In genomic region chr13:111805738-111806722, GRCm38 (mm10) we compare ENCODE assay signal across 9 mouse cellular contexts. TPM values are rescaled to one million over a fixed set of nuclear protein-coding genes. Genes with fewer than 3 reads are reported as not detected.
DNase-seq lines count a peak whose midpoint lies in the region; ATAC-seq and TF ChIP-seq lines count a peak whose summit lies in the region.
"Had no signal": no experiment of that assay in that cellular context is flagged by ENCODE, and none has a peak within 500 bp of the region (broad histone marks: within the 10 kb centered on the region; RNA-seq: fewer than 3 reads in every experiment).

No protein-coding gene starts in this region.

- whole genome bisulfite sequencing in embryonic facial prominence, embryonic 11.5 days, result 59% methylated on average over 15 of the region's 15 CpGs
- WGBS in embryonic facial prominence, embryonic 10.5 days, result 63% methylated on average over 15 of the region's 15 CpGs
- WGBS in lung, postnatal 0 days, result 17% methylated on average over 15 of the region's 15 CpGs
- 13% methylated on average over 15 of the region's 15 CpGs for WGBS in lung, adult 2 months
- 44% methylated on average over 15 of the region's 15 CpGs for WGBS in limb, embryonic 15.5 days
- WGBS in small intestine, adult 2 months, result 17% methylated on average over 15 of the region's 15 CpGs

- H3K4me3 ChIP-seq in embryonic facial prominence, embryonic 11.5 days (ENCODE audit: low read depth, low read length), result no peak overlapping the region
- no peak overlapping the region for H3K4me3 ChIP-seq in embryonic facial prominence, embryonic 10.5 days
- 0 out of 2 replicates have a peak overlapping the region, but pooled peaks have one; percentile 97 for H3K4me3 ChIP-seq in lung, postnatal 0 days (ENCODE audit: low read depth, low read length)
- no peak overlapping the region for H3K4me3 ChIP-seq in lung, adult 2 months (replicated peaks; ENCODE audit: extremely low read depth, low read depth, low read length)
- H3K4me3 ChIP-seq in limb, embryonic 15.5 days, result no peak overlapping the region
- no peak overlapping the region for H3K4me3 ChIP-seq in small intestine, adult 2 months (ENCODE audit: low read depth, low read length)

- no peak overlapping the region for H3K4me2 ChIP-seq in embryonic facial prominence, embryonic 11.5 days (ENCODE audit: low read depth, low read length)
- H3K4me2 ChIP-seq in lung, postnatal 0 days (replicated peaks; ENCODE audit: low read depth, low read length), result peak overlapping the region; percentile 87
- H3K4me2 ChIP-seq in limb, embryonic 15.5 days, result 0 out of 2 replicates have a peak overlapping the region, but pooled peaks have one; percentile 82

- no peak overlapping the region for H3K27ac ChIP-seq in embryonic facial prominence, embryonic 11.5 days (replicated peaks; ENCODE audit: low read depth, low read length)
- no peak overlapping the region for H3K27ac ChIP-seq in embryonic facial prominence, embryonic 10.5 days (replicated peaks)
- peak overlapping the region; percentile 76 for H3K27ac ChIP-seq in lung, postnatal 0 days (ENCODE audit: low read length)
- no peak overlapping the region for H3K27ac ChIP-seq in limb, embryonic 15.5 days
- H3K27ac ChIP-seq in small intestine, adult 2 months (ENCODE audit: insufficient read depth, low read depth, low read length), result peak overlapping the region; percentile 85
- H3K27ac ChIP-seq: embryonic facial prominence, embryonic 12.5 days had no signal

- no peak for ATAC-seq in embryonic facial prominence, embryonic 11.5 days (replicated peaks; ENCODE audit: insufficient number of reproducible peaks, low FRiP score, low TSS enrichment, low read depth)
- ATAC-seq in lung, postnatal 0 days, result no peak
- ATAC-seq in limb, embryonic 15.5 days (ENCODE audit: insufficient number of reproducible peaks, low FRiP score, low TSS enrichment, low read depth), result no peak

- H3K9me3 ChIP-seq in embryonic facial prominence, embryonic 11.5 days (replicated peaks; ENCODE audit: control insufficient read depth, low read length), result no peaks in the 10 kb centered on the region
- no peaks in the 10 kb centered on the region for H3K9me3 ChIP-seq in embryonic facial prominence, embryonic 10.5 days
- H3K9me3 ChIP-seq in lung, postnatal 0 days (ENCODE audit: low read length), result no peaks in the 10 kb centered on the region
- H3K9me3 ChIP-seq in limb, embryonic 15.5 days, result no peaks in the 10 kb centered on the region
- H3K9me3 ChIP-seq: embryonic facial prominence, embryonic 12.5 days had no signal

- peak; percentile 64 for TF ChIP-seq CTCF in lung, postnatal 0 days (IDR thresholded peaks at IDR 0.05)
- no peak for TF ChIP-seq CTCF in lung, adult 2 months (IDR thresholded peaks at IDR 0.05; ENCODE audit: insufficient read depth, low read length)
- TF ChIP-seq CTCF in small intestine, adult 2 months (IDR thresholded peaks at IDR 0.05; ENCODE audit: extremely low read depth, insufficient read length, insufficient replicate concordance, low read depth, low read length), result no peak

- peaks cover 4% of the 10 kb centered on the region for H3K4me1 ChIP-seq in embryonic facial prominence, embryonic 11.5 days (ENCODE audit: control insufficient read depth, insufficient read depth, low read length)
- peaks cover 74% of the 10 kb centered on the region for H3K4me1 ChIP-seq in embryonic facial prominence, embryonic 10.5 days
- peaks cover 29% of the 10 kb centered on the region for H3K4me1 ChIP-seq in lung, postnatal 0 days (ENCODE audit: insufficient read depth, low read depth, low read length)
- peaks cover 24% of the 10 kb centered on the region for H3K4me1 ChIP-seq in lung, adult 2 months (ENCODE audit: control insufficient read depth, insufficient read depth, low read length)
- peaks cover 51% of the 10 kb centered on the region for H3K4me1 ChIP-seq in limb, embryonic 15.5 days
- peaks cover 27% of the 10 kb centered on the region for H3K4me1 ChIP-seq in small intestine, adult 2 months (ENCODE audit: control insufficient read depth, insufficient read depth, insufficient read length, low read length)

- peak; percentile 53 for DNase-seq in embryonic facial prominence, embryonic 11.5 days (ENCODE audit: low spot score)
- no peak for DNase-seq in embryonic facial prominence, embryonic 10.5 days (ENCODE audit: low spot score)
- peak; percentile 58 for DNase-seq in lung, postnatal 0 days (ENCODE audit: low spot score)
- no peak for DNase-seq in lung, adult 2 months
- DNase-seq in left cerebral cortex, adult 9 months (ENCODE audit: low spot score in 2 of 2), result no peak
- no peak for DNase-seq in testis, postnatal 10 days (ENCODE audit: low spot score)

- no peaks in the 10 kb centered on the region for H3K27me3 ChIP-seq in embryonic facial prominence, embryonic 11.5 days (ENCODE audit: control insufficient read depth, insufficient read depth, low read length)
- peaks cover 13% of the 10 kb centered on the region for H3K27me3 ChIP-seq in embryonic facial prominence, embryonic 10.5 days (replicated peaks; ENCODE audit: low read depth, poor library complexity, severe bottlenecking)
- no peaks in the 10 kb centered on the region for H3K27me3 ChIP-seq in lung, postnatal 0 days (replicated peaks; ENCODE audit: insufficient read depth, low read length)
- no peaks in the 10 kb centered on the region for H3K27me3 ChIP-seq in limb, embryonic 15.5 days
- no peaks in the 10 kb centered on the region for H3K27me3 ChIP-seq in small intestine, adult 2 months (ENCODE audit: control insufficient read depth, insufficient read depth, low read length)
- H3K27me3 ChIP-seq: embryonic facial prominence, embryonic 12.5 days had no signal

- H3K36me3 ChIP-seq in embryonic facial prominence, embryonic 11.5 days (replicated peaks; ENCODE audit: control insufficient read depth, insufficient read depth, low read depth, low read length), result no peaks in the 10 kb centered on the region
- no peaks in the 10 kb centered on the region for H3K36me3 ChIP-seq in embryonic facial prominence, embryonic 10.5 days (replicated peaks)
- no peaks in the 10 kb centered on the region for H3K36me3 ChIP-seq in lung, postnatal 0 days (ENCODE audit: insufficient read depth, low read length)
- no peaks in the 10 kb centered on the region for H3K36me3 ChIP-seq in limb, embryonic 15.5 days
- no peaks in the 10 kb centered on the region for H3K36me3 ChIP-seq in small intestine, adult 2 months (ENCODE audit: control insufficient read depth, insufficient read depth, low read length)
- H3K36me3 ChIP-seq: embryonic facial prominence, embryonic 12.5 days had no signal

- no peak for TF ChIP-seq POLR2A in lung, adult 2 months (IDR thresholded peaks at IDR 0.05; ENCODE audit: borderline replicate concordance, extremely low read depth, low read depth, low read length)
- TF ChIP-seq POLR2A in small intestine, adult 2 months (IDR thresholded peaks at IDR 0.05; ENCODE audit: low read depth, low read length), result no peak

- H3K9ac ChIP-seq in embryonic facial prominence, embryonic 11.5 days (replicated peaks; ENCODE audit: low read length), result no peak overlapping the region
- H3K9ac ChIP-seq in lung, postnatal 0 days (replicated peaks; ENCODE audit: low read depth), result no peak overlapping the region
- H3K9ac ChIP-seq in limb, embryonic 15.5 days, result no peak overlapping the region
- H3K9ac ChIP-seq: embryonic facial prominence, embryonic 12.5 days had no signal

- no peak for TF ChIP-seq EP300 in lung, postnatal 0 days (IDR thresholded peaks at IDR 0.05)

RNA-seq across cellular contexts. Expression of gene Map3k1, which starts 2.8 kb away (rescaled TPM):
- 16.8 and 17.9 TPM in 2 replicates for polyA plus RNA-seq in embryonic facial prominence, embryonic 11.5 days (2014; fragmentation: Nextera tagmentation; extraction: Ambion mirVana)
- polyA plus RNA-seq in embryonic facial prominence, embryonic 10.5 days (2016; fragmentation: Nextera tagmentation; extraction: Ambion mirVana), result 15.7 and 16.1 TPM in 2 replicates
- polyA plus RNA-seq in lung, postnatal 0 days (2015; fragmentation: Nextera tagmentation; extraction: Ambion mirVana), result 16.6 and 18.0 TPM in 2 replicates
- 17.0 and 22.2 TPM in 2 replicates for polyA plus RNA-seq in lung, adult 2 months (2012; rRNA removed)
- polyA plus RNA-seq in limb, embryonic 15.5 days (2015; fragmentation: Nextera tagmentation; extraction: Ambion mirVana), result 13.1 and 14.5 TPM in 2 replicates
- 5.1 and 15.0 TPM in 2 replicates for polyA plus RNA-seq in small intestine, adult 2 months (2012; rRNA removed)

Comparison
In these comparisons a context has a peak if more than half of its experiments do, and no peak if none do; other contexts are left out.
1. DNase-seq: peak in embryonic facial prominence, embryonic 11.5 days (single experiment) and lung, postnatal 0 days (single experiment); none in embryonic facial prominence, embryonic 10.5 days (single experiment), lung, adult 2 months (single experiment), left cerebral cortex, adult 9 months (0 of 2) and testis, postnatal 10 days (single experiment).
2. H3K27ac ChIP-seq: peak in lung, postnatal 0 days (single experiment) and small intestine, adult 2 months (single experiment); none in embryonic facial prominence, embryonic 11.5 days (single experiment), embryonic facial prominence, embryonic 10.5 days (single experiment) and limb, embryonic 15.5 days (single experiment).